Mouse (Mus musculus) heart, postnatal 25 days (tissue): ENCODE data around the gene Anxa4. TPM values are rescaled to one million over a fixed set of nuclear protein-coding genes. Genes with fewer than 3 reads are reported as not detected.
A peak's percentile ranks its signal among the peaks of the same experiment; 100 is the strongest.

Experiments
- DNase-seq: peaks from one replicate; pipeline ENCODE4 v3.0.0; 2022; ENCODE audit warnings: low spot score
- intact Hi-C: fragments of 180-260 bp; cut with DNase I; formaldehyde crosslinking; loops from one replicate; pipeline ENCODE4 v1.15.1; 2025
- total RNA-seq, 2 experiments: library from RNA; stranded (reverse); gene quantifications; 2 replicates each; pipeline ENCODE4 v1.2.3; 2021

Anxa4 gene
- total RNA-seq, 2 experiments from 2014 or later: 30.1 to 31.5 TPM

DNA sequence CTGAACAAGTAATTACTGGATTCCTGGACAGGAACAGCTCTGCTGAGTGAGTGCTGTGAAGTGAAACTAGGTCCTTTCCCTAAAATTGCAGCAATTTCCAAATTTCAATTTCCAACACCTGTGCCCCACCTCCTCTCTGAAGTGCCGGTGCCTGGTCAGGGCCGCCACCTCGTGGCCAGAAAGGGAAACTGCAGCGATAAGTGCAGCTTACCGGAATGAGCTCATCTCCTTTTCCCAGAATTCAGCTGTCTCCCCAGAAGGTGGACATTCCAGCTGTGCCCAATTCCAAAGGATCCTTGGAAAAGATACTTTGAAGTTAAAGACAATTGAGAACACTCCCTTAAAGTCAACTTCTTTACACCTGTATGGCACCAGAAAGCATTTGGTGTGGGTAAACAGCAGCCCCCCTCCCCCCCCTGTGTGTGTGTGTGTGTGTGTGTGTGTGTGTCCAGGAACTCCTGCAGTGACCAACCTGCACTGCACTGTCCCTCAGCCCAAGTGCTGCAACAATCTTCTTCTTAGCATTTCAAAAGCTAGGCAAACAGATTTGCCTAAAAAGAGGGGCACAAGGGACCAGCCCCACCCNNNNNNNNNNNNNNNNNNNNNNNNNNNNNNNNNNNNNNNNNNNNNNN, 13.2 kb upstream of the Anxa4 start:
- intact Hi-C loops: loop anchor here (1.0 kb wide), 1 partner anchor 59 kb away; no protein-coding TSS in a partner anchor
- peak; percentile 21 for DNase-seq

GRCm38 (mm10) chr6:86804646-86805045, 11.3 kb upstream of the Anxa4 start:
- DNase-seq: no peak
- intact Hi-C loops: no loop called here

DNA sequence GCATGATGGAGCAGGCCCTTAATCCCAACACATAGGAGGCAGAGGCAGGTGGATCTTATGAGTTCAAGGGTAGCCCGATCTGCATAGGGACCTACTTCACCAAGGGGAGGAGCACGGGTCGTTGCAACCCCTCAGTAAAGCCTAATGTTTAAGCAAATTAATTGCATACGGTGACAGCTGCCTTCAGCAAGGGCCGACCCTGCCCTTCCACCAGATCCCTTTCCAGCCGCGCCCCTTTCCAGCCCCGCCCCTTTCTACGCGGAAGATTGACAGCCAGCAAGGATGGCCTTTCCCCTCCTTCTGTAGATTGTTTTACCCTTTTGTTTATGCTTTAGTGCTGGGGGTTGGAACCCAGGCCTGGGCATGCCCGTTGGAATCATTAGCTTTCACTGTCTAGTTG, 8.0 kb upstream of the Anxa4 start:
- intact Hi-C loops: loop anchor here (1.0 kb wide), 1 partner anchor 54 kb away; no protein-coding TSS in a partner anchor
- DNase-seq: no peak

GRCm38 (mm10) chr6:86800467-86800866, 7.1 kb upstream of the Anxa4 start:
- intact Hi-C loops: no loop called here
- no peak for DNase-seq

DNA sequence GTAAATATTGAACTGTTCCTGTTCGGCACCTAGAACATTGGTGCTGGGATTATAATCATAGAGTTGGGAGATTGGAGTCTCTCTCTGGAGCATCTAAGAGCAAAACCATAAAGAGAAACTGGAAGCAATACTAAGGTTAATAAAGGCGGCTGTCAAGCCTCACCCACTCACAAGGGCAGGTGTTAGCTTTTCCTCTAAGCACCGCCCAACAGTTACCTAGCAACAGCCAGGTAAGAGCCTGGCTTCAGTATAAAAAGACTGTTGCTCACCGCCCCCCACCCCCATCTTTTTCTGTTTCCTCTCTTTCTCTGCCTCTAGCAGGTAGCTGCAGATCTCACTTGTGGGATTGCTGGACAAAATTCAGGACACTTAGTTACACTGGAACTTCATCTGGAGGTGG, 4.1 kb upstream of the Anxa4 start:
- DNase-seq: no peak
- intact Hi-C loops: no loop called here

- DNase-seq: no peak
- intact Hi-C loops: no loop called here
Measured at GRCm38 (mm10) chr6:86793957-86794356, 573 bp upstream of the Anxa4 start.

GRCm38 (mm10) chr6:86790351-86790943, 2.9 kb downstream of the Anxa4 start:
- intact Hi-C loops: no loop called here
- no peak for DNase-seq

- intact Hi-C loops: no loop called here
- no peak for DNase-seq
Measured at GRCm38 (mm10) chr6:86788242-86788641, 5.1 kb downstream of the Anxa4 start.

- intact Hi-C loops: loop anchor here (2.0 kb wide), 1 partner anchor 22 kb away; no protein-coding TSS in a partner anchor
- DNase-seq: no peak
Measured at GRCm38 (mm10) chr6:86786545-86786944, 6.8 kb downstream of the Anxa4 start.

- no peak for DNase-seq
- intact Hi-C loops: no loop called here
Measured at GRCm38 (mm10) chr6:86784739-86785138, 8.6 kb downstream of the Anxa4 start.

GRCm38 (mm10) chr6:86782342-86782741, 11.0 kb downstream of the Anxa4 start:
- DNase-seq: no peak
- intact Hi-C loops: no loop called here

- no peak for DNase-seq
- intact Hi-C loops: no loop called here
Measured at GRCm38 (mm10) chr6:86781361-86781957, 11.9 kb downstream of the Anxa4 start.

- intact Hi-C loops: no loop called here
- DNase-seq: no peak
Measured at GRCm38 (mm10) chr6:86778910-86779594, 14.3 kb downstream of the Anxa4 start.

GRCm38 (mm10) chr6:86777181-86777580, 16.2 kb downstream of the Anxa4 start:
- DNase-seq: no peak
- intact Hi-C loops: no loop called here

DNA sequence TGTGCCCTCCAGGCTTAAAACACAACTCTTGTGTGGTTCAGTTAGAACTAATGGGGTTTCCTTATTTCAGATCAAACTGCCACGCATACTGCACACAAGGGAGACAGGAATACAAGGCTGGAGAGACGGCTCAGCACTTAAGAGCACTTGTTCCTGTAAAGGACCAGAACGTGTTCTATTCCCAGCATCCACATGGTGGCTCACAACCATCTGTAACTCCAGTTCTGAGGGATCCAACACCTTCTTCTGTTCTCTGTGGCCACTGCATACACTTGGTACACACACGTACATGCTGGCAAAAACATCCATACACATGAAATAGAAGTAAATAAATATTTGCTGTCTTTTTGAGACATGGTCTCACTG, 16.7 kb downstream of the Anxa4 start:
- intact Hi-C loops: no loop called here
- DNase-seq: no peak

- intact Hi-C loops: no loop called here
- DNase-seq: peak; percentile 48
Measured at GRCm38 (mm10) chr6:86776001-86776705, 17.2 kb downstream of the Anxa4 start.

DNA sequence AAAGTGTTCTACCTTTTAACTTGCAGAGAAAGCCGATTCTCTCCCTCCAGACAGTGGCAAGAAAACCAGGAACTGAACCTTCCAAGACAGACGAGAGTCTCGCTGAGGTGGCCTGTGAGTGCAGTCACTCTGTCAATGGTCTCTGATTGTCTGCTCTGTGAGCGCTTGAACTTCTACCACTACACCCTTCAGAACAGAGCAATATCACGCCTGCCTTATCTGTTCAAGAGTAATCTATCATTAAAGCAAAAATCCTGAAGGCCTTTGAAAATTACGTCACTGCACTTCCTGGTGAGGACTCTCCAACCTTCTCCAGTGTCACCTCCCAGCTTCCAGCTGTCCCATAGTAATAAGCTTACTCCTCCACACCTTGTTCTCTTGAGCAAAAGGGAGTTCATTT, 18.4 kb downstream of the Anxa4 start:
- intact Hi-C loops: no loop called here
- DNase-seq: no peak

GRCm38 (mm10) chr6:86773830-86774229, 19.6 kb downstream of the Anxa4 start:
- DNase-seq: no peak
- intact Hi-C loops: no loop called here

GRCm38 (mm10) chr6:86772631-86773030, 20.8 kb downstream of the Anxa4 start:
- intact Hi-C loops: no loop called here
- peak; percentile 24 for DNase-seq

DNA sequence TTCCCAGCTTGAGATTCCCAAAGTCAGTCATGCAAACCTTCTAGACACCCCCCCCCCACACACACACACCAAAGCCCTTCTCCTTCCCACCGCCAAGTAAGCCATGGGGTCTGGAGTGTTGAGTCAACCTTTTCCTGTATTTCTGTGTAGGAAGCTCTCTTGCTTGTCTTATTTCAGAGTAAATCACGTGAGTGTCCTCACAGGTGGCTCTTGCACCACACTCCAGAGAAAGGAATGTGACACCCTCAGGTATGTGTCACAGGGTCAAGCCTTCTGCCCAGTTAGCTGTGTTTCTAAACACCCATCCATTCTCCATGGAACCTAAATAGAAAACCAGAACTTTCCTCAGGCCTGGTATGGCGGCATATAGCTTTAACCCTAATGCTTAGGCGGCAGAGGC, 24.4 kb downstream of the Anxa4 start:
- intact Hi-C loops: no loop called here
- no peak for DNase-seq
